Mouse (Mus musculus) forelimb bud, embryonic 11.5 days (tissue): ENCODE data around the gene Coasy.

ENCODE experiments used
- DNase-seq: peaks from one replicate; pipeline ENCODE4 v3.0.0-alpha.2; 2012; ENCODE audit warnings: low read depth, low spot score

Coasy gene

GRCm38 (mm10) chr11:101082208-101083082 lies at the start of gene Coasy:
TSS of gene Coasy (plus strand) at chr11:101082565.
- DNase-seq = peak; percentile 89

GRCm38 (mm10) chr11:101033856-101034500 lies 48.4 kb upstream of the Coasy start:
- no peak for DNase-seq

- DNase-seq = no peak
Observed at GRCm38 (mm10) chr11:101034614-101035327, 47.6 kb upstream of the Coasy start.

- no peak for DNase-seq
Observed at GRCm38 (mm10) chr11:101035328-101035695, 47.1 kb upstream of the Coasy start.

GRCm38 (mm10) chr11:101037795-101038194 lies 44.6 kb upstream of the Coasy start:
- no peak for DNase-seq

- no peak for DNase-seq
Observed at GRCm38 (mm10) chr11:101045826-101046225, 36.5 kb upstream of the Coasy start.

- no peak for DNase-seq
Observed at GRCm38 (mm10) chr11:101046440-101046839, 35.9 kb upstream of the Coasy start.

GRCm38 (mm10) chr11:101047502-101047901 lies 34.9 kb upstream of the Coasy start:
- DNase-seq = no peak

- DNase-seq = no peak
Observed at GRCm38 (mm10) chr11:101050359-101050758, 32.0 kb upstream of the Coasy start.

GRCm38 (mm10) chr11:101051051-101051493 lies 31.3 kb upstream of the Coasy start:
- no peak for DNase-seq

- no peak for DNase-seq
Observed at GRCm38 (mm10) chr11:101051617-101052016, 30.7 kb upstream of the Coasy start.

GRCm38 (mm10) chr11:101052751-101053473 lies 29.5 kb upstream of the Coasy start:
- no peak for DNase-seq

GRCm38 (mm10) chr11:101053974-101054373 lies 28.4 kb upstream of the Coasy start:
- no peak for DNase-seq

GRCm38 (mm10) chr11:101055418-101055817 lies 26.9 kb upstream of the Coasy start:
- no peak for DNase-seq

- DNase-seq = no peak
Observed at GRCm38 (mm10) chr11:101056885-101057284, 25.5 kb upstream of the Coasy start.

GRCm38 (mm10) chr11:101057860-101058259 lies 24.5 kb upstream of the Coasy start:
- peak; percentile 76 for DNase-seq

- no peak for DNase-seq
Observed at GRCm38 (mm10) chr11:101058726-101059125, 23.6 kb upstream of the Coasy start.

- DNase-seq = no peak
Observed at GRCm38 (mm10) chr11:101059473-101059872, 22.9 kb upstream of the Coasy start.

- DNase-seq = no peak
Observed at GRCm38 (mm10) chr11:101060126-101060525, 22.2 kb upstream of the Coasy start.

- no peak for DNase-seq
Observed at GRCm38 (mm10) chr11:101061049-101061448, 21.3 kb upstream of the Coasy start.

GRCm38 (mm10) chr11:101062165-101062884 lies 20.0 kb upstream of the Coasy start:
- no peak for DNase-seq
